Mouse (Mus musculus): ENCODE measurements around the gene Prdm16.

- no peak for TF ChIP-seq GATA1 (IDR thresholded peaks at IDR 0.05; ENCODE audit: borderline replicate concordance, low read length)
- TF ChIP-seq FLI1 (IDR thresholded peaks at IDR 0.05; ENCODE audit: low read length) = no peak
These were observed 31.1 kb upstream of the Prdm16 start, which contains the start of gene Actrt2 for GRCm38 (mm10) chr4:154667767-154668166.

All from megakaryocyte, embryonic 14.5 days (primary cell).